Mouse (Mus musculus): ENCODE results near the gene Zcchc13.
A peak's percentile ranks its signal among the peaks of the same experiment; 100 is the strongest.

The Zcchc13 gene

GRCm38 (mm10) chrX:103630303-103630702, at the start of gene Zcchc13:
Gene Zcchc13, plus strand, starts transcription at chrX:103630586.
- H3K36me3 ChIP-seq (ENCODE audit: insufficient read depth, low read length) = no peaks in the 10 kb centered on the region
- TF ChIP-seq NANOG (IDR thresholded peaks at IDR 0.05; ENCODE audit: borderline replicate concordance, low read length) (no peak), CTCF (conservative IDR thresholded peaks at IDR 0.05; ENCODE audit: low read length) (no peak), POU5F1 (IDR thresholded peaks at IDR 0.05; ENCODE audit: borderline replicate concordance, low read length) (no peak)
- H3K4me1 ChIP-seq (replicated peaks; ENCODE audit: low read depth, low read length) = no peaks in the 10 kb centered on the region
- no peaks in the 10 kb centered on the region for H3K9me3 ChIP-seq (ENCODE audit: low read length)
- H3K4me3 ChIP-seq (replicated peaks; ENCODE audit: low read length) = peak within 1 kb of the TSS; percentile 29; the same call in 1 of the 2 replicates
- H3K27me3 ChIP-seq (ENCODE audit: insufficient read depth, low read length) = peaks cover 14% of the 10 kb centered on the region

DNA sequence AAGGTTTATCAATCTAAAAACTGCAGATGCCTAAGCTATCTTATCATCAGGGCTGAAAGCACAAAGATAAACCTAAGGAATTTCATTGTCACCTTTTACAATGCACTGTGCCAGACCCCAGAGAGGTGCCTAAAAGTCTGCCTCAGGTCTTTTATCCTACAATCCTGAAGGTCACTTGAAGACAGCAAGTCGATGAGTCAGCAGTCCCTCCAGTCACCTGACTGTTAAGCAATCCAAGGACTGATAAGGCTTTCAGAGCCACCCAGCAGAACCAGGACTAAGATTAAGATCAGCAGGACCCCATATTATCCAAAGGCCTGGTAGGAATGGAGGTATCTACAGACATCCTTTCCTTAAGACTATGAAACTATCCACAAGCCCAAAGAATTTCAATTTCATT, 46.1 kb upstream of the Zcchc13 start:
- TF ChIP-seq NANOG (IDR thresholded peaks at IDR 0.05; ENCODE audit: borderline replicate concordance, low read length) (no peak), POU5F1 (IDR thresholded peaks at IDR 0.05; ENCODE audit: borderline replicate concordance, low read length) (no peak), CTCF (conservative IDR thresholded peaks at IDR 0.05; ENCODE audit: low read length) (no peak)
- no peaks in the 10 kb centered on the region for H3K9me3 ChIP-seq (ENCODE audit: low read length)
- H3K4me1 ChIP-seq (replicated peaks; ENCODE audit: low read depth, low read length) = no peaks in the 10 kb centered on the region; the same call in 1 of the 2 replicates
- no peaks in the 10 kb centered on the region for H3K27me3 ChIP-seq (ENCODE audit: insufficient read depth, low read length)
- H3K36me3 ChIP-seq (ENCODE audit: insufficient read depth, low read length) = peaks cover 7% of the 10 kb centered on the region; the same call in 1 of the 2 replicates
- H3K4me3 ChIP-seq (replicated peaks; ENCODE audit: low read length) = no peak overlapping the region

GRCm38 (mm10) chrX:103592056-103592455, 38.3 kb upstream of the Zcchc13 start:
- TF ChIP-seq CTCF (conservative IDR thresholded peaks at IDR 0.05; ENCODE audit: low read length) (no peak), POU5F1 (IDR thresholded peaks at IDR 0.05; ENCODE audit: borderline replicate concordance, low read length) (no peak), NANOG (IDR thresholded peaks at IDR 0.05; ENCODE audit: borderline replicate concordance, low read length) (no peak)
- no peaks in the 10 kb centered on the region for H3K9me3 ChIP-seq (ENCODE audit: low read length)
- H3K27me3 ChIP-seq (ENCODE audit: insufficient read depth, low read length) = no peaks in the 10 kb centered on the region
- no peak overlapping the region for H3K4me3 ChIP-seq (replicated peaks; ENCODE audit: low read length)
- peaks cover 10% of the 10 kb centered on the region; the same call in 1 of the 2 replicates for H3K36me3 ChIP-seq (ENCODE audit: insufficient read depth, low read length)
- no peaks in the 10 kb centered on the region for H3K4me1 ChIP-seq (replicated peaks; ENCODE audit: low read depth, low read length)

- H3K4me1 ChIP-seq (replicated peaks; ENCODE audit: low read depth, low read length) = no peaks in the 10 kb centered on the region
- no peak for TF ChIP-seq POU5F1 (IDR thresholded peaks at IDR 0.05; ENCODE audit: borderline replicate concordance, low read length)
- no peak for TF ChIP-seq NANOG (IDR thresholded peaks at IDR 0.05; ENCODE audit: borderline replicate concordance, low read length)
- TF ChIP-seq CTCF (conservative IDR thresholded peaks at IDR 0.05; ENCODE audit: low read length) = no peak
- H3K9me3 ChIP-seq (ENCODE audit: low read length) = no peaks in the 10 kb centered on the region
- no peak overlapping the region for H3K4me3 ChIP-seq (replicated peaks; ENCODE audit: low read length)
- H3K27me3 ChIP-seq (ENCODE audit: insufficient read depth, low read length) = peaks cover 20% of the 10 kb centered on the region
- peaks cover 38% of the 10 kb centered on the region for H3K36me3 ChIP-seq (ENCODE audit: insufficient read depth, low read length)
Measured at GRCm38 (mm10) chrX:103602553-103602952, 27.8 kb upstream of the Zcchc13 start.

GRCm38 (mm10) chrX:103604211-103604610, 26.2 kb upstream of the Zcchc13 start:
- peaks cover 49% of the 10 kb centered on the region for H3K36me3 ChIP-seq (ENCODE audit: insufficient read depth, low read length)
- H3K4me1 ChIP-seq (replicated peaks; ENCODE audit: low read depth, low read length) = no peaks in the 10 kb centered on the region
- no peak for TF ChIP-seq POU5F1 (IDR thresholded peaks at IDR 0.05; ENCODE audit: borderline replicate concordance, low read length)
- no peak for TF ChIP-seq NANOG (IDR thresholded peaks at IDR 0.05; ENCODE audit: borderline replicate concordance, low read length)
- no peak for TF ChIP-seq CTCF (conservative IDR thresholded peaks at IDR 0.05; ENCODE audit: low read length)
- H3K4me3 ChIP-seq (replicated peaks; ENCODE audit: low read length) = no peak overlapping the region
- no peaks in the 10 kb centered on the region for H3K9me3 ChIP-seq (ENCODE audit: low read length)
- peaks cover 30% of the 10 kb centered on the region for H3K27me3 ChIP-seq (ENCODE audit: insufficient read depth, low read length)

- Histone ChIP-seq H3K4me1 (replicated peaks; ENCODE audit: low read depth, low read length) (no peaks in the 10 kb centered on the region), H3K9me3 (ENCODE audit: low read length) (no peaks in the 10 kb centered on the region), H3K4me3 (replicated peaks; ENCODE audit: low read length) (no peak overlapping the region), H3K27me3 (ENCODE audit: insufficient read depth, low read length) (peaks cover 33% of the 10 kb centered on the region), H3K36me3 (ENCODE audit: insufficient read depth, low read length) (peaks cover 52% of the 10 kb centered on the region)
- TF ChIP-seq NANOG (IDR thresholded peaks at IDR 0.05; ENCODE audit: borderline replicate concordance, low read length) (no peak), POU5F1 (IDR thresholded peaks at IDR 0.05; ENCODE audit: borderline replicate concordance, low read length) (no peak)
Measured at GRCm38 (mm10) chrX:103605473-103605872, 24.9 kb upstream of the Zcchc13 start.

DNA sequence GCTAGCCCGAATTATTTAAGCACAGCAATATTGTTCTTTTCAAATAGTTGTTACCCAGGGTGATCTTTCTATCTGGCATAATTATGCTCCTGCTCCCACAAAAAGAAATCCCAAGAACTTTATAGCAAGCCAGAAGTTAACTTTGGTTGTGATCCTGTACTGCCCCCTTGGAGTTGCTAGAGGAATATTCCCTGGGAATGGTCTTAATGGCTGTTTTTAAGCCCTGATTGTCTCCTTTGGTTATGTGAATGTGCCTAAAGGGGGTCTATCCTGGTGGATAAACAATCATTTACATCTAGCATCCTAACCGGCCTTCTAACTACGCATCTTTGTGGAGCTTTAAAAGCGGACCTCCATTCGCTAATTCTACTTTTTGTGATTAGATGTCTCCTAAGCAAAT, 20.0 kb upstream of the Zcchc13 start:
- H3K4me3 ChIP-seq (replicated peaks; ENCODE audit: low read length) = no peak overlapping the region
- H3K9me3 ChIP-seq (ENCODE audit: low read length) = no peaks in the 10 kb centered on the region
- TF ChIP-seq POU5F1 (IDR thresholded peaks at IDR 0.05; ENCODE audit: borderline replicate concordance, low read length) = no peak
- TF ChIP-seq CTCF (conservative IDR thresholded peaks at IDR 0.05; ENCODE audit: low read length) = peak; percentile 30
- TF ChIP-seq NANOG (IDR thresholded peaks at IDR 0.05; ENCODE audit: borderline replicate concordance, low read length) = peak; percentile 81; the same call in 1 of the 2 replicates

GRCm38 (mm10) chrX:103611462-103611861, 18.9 kb upstream of the Zcchc13 start:
- H3K9me3 ChIP-seq (ENCODE audit: low read length) = no peaks in the 10 kb centered on the region
- peaks cover 50% of the 10 kb centered on the region for H3K27me3 ChIP-seq (ENCODE audit: insufficient read depth, low read length)
- peaks cover 6% of the 10 kb centered on the region; the same call in 1 of the 2 replicates for H3K4me1 ChIP-seq (replicated peaks; ENCODE audit: low read depth, low read length)
- TF ChIP-seq CTCF (conservative IDR thresholded peaks at IDR 0.05; ENCODE audit: low read length) (no peak), NANOG (IDR thresholded peaks at IDR 0.05; ENCODE audit: borderline replicate concordance, low read length) (peak; percentile 83), POU5F1 (IDR thresholded peaks at IDR 0.05; ENCODE audit: borderline replicate concordance, low read length) (no peak)
- no peak overlapping the region for H3K4me3 ChIP-seq (replicated peaks; ENCODE audit: low read length)
- H3K36me3 ChIP-seq (ENCODE audit: insufficient read depth, low read length) = peaks cover 37% of the 10 kb centered on the region

More for the DNA sequence above, 20.0 kb upstream of the Zcchc13 start:
- Histone ChIP-seq H3K4me1 (replicated peaks; ENCODE audit: low read depth, low read length) (peaks cover 5% of the 10 kb centered on the region; the same call in 1 of the 2 replicates), H3K27me3 (ENCODE audit: insufficient read depth, low read length) (peaks cover 45% of the 10 kb centered on the region), H3K36me3 (ENCODE audit: insufficient read depth, low read length) (peaks cover 44% of the 10 kb centered on the region)

DNA sequence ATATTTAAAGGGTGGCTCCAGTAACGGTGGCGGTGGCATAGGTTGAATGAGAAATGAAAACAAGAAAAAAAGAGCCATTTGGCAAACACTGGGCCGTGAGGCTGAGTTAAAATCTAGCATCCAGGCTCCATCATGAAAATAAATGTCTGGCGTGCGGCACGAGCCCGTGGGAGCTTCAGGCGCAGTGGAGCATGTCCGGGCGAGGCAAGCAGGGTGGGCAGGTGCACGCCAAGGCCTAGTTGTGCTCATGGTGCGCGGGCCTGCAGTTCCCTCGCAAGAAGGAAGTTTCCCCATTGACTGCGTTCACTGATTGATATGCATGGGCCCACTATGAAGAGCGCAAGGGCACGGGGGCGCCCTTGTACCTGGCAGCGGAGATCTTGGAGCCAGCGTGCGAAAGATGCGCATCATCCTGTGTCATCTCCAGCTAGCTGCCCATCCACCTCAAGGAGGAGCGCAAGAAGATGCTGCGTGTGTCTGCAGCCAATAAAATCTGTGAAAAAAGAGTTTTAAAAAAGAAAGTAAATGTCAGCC, 15.6 kb upstream of the Zcchc13 start:
- H3K9me3 ChIP-seq (ENCODE audit: low read length) = no peaks in the 10 kb centered on the region

More for the DNA sequence above, 15.6 kb upstream of the Zcchc13 start:
- H3K4me1 ChIP-seq (replicated peaks; ENCODE audit: low read depth, low read length) = peaks cover 6% of the 10 kb centered on the region; the same call in 1 of the 2 replicates
- peaks cover 12% of the 10 kb centered on the region for H3K36me3 ChIP-seq (ENCODE audit: insufficient read depth, low read length)
- peaks cover 39% of the 10 kb centered on the region for H3K27me3 ChIP-seq (ENCODE audit: insufficient read depth, low read length)
- peak overlapping the region; percentile 32; the same call in 1 of the 2 replicates for H3K4me3 ChIP-seq (replicated peaks; ENCODE audit: low read length)
- no peak for TF ChIP-seq NANOG (IDR thresholded peaks at IDR 0.05; ENCODE audit: borderline replicate concordance, low read length)
- TF ChIP-seq CTCF (conservative IDR thresholded peaks at IDR 0.05; ENCODE audit: low read length) = no peak
- no peak for TF ChIP-seq POU5F1 (IDR thresholded peaks at IDR 0.05; ENCODE audit: borderline replicate concordance, low read length)
